Mouse (Mus musculus): Measurements from ENCODE around the gene Hspd1.
"Not testable (repeated sequence)": the region's sequence is repeated elsewhere in the genome, so short reads cannot be mapped to it uniquely, and the experiment has no call there.

DNA sequence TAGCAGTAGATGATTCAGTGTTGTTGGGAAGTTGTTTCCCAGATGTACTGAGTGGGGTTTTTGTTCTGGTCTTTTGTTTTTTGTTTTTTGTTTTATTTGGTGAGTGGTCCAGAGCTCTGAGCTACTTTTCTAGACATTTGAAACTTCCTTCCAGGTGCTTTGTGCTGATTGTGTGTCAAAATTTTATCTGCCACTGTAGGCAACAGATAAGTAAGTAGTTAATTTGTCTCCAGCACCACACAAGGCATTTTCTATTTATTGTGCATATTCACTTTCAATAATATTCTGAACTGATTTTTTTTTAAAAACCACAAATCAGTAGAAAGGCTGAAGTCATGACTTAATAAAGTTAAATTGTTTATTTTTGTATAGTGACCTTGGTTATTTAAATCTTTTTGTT is 15.7 kb downstream of the Hspd1 start:
- not testable (repeated sequence) for TF ChIP-seq CTCF (IDR thresholded peaks at IDR 0.05; ENCODE audit: low read depth); EP300 (optimal IDR thresholded peaks at IDR 0.05)
